Mouse (Mus musculus) hindbrain, embryonic 11.5 days (tissue): Measurements from ENCODE around the gene Gm36210. TPM values are rescaled to one million over a fixed set of nuclear protein-coding genes. Genes with fewer than 3 reads are reported as not detected.

Source experiments
- ATAC-seq: fragments of 200-750 bp; cut with Nextera tagmentation; 2 replicates; pipeline ENCODE4 v1.8.0; 2017; ENCODE audit warnings: mild to moderate bottlenecking, moderate TSS enrichment, moderate library complexity; ENCODE audit not compliant: low FRiP score
- DNase-seq: peaks from one replicate; pipeline ENCODE4 v3.0.0-alpha.2; 2015; ENCODE audit warnings: low spot score
- H3K27ac ChIP-seq: fragments of 300-500 bp; sonication (generic); 2 replicates; pipeline ENCODE4 v1.5.1; 2014; ENCODE audit warnings: mild to moderate bottlenecking, low read depth, low read length
- H3K27me3 ChIP-seq: fragments of 300-500 bp; sonication (generic); 2 replicates; pipeline ENCODE4 v1.6.1; 2014; ENCODE audit warnings: mild to moderate bottlenecking, low read length, moderate library complexity, mixed read lengths; ENCODE audit not compliant: control insufficient read depth, insufficient read depth
- H3K36me3 ChIP-seq: fragments of 300-500 bp; sonication (generic); 2 replicates; pipeline ENCODE4 v1.6.1; 2014; ENCODE audit warnings: mild to moderate bottlenecking, low read length, moderate library complexity, mixed read lengths; ENCODE audit not compliant: control insufficient read depth, insufficient read depth
- H3K4me1 ChIP-seq: fragments of 300-500 bp; sonication (generic); replicated peaks from 2 replicates; pipeline ENCODE4 v1.6.1; 2014; ENCODE audit warnings: low read length, mixed read lengths; ENCODE audit not compliant: control insufficient read depth, insufficient read depth
- H3K4me2 ChIP-seq: fragments of 300-500 bp; sonication (generic); replicated peaks from 2 replicates; pipeline ENCODE4 v1.6.1; 2014; ENCODE audit warnings: mild to moderate bottlenecking, low read depth, low read length
- H3K4me3 ChIP-seq: fragments of 300-500 bp; sonication (generic); 2 replicates; pipeline ENCODE4 v1.5.1; 2014; ENCODE audit warnings: low read depth, low read length
- H3K9ac ChIP-seq: fragments of 300-500 bp; sonication (generic); 2 replicates; pipeline ENCODE4 v1.6.1; 2014; ENCODE audit warnings: low read depth, low read length
- H3K9me3 ChIP-seq: fragments of 300-500 bp; sonication (generic); 2 replicates; pipeline ENCODE4 v1.6.1; 2016; ENCODE audit warnings: low read length; ENCODE audit not compliant: control insufficient read depth
- WGBS: fragments of 180-500 bp; shearing (Covaris S2); extraction: QIAGEN DNeasy Blood & Tissue Kit; methylation state at CpG from one replicate; pipeline ENCODE4 v1.1.7; 2014; 5-methylcytosine and 5-hydroxymethylcytosine counted together
- polyA plus RNA-seq: library from polyadenylated mRNA; unstranded; fragments of >200 nt; fragmentation: Nextera tagmentation; extraction: Ambion mirVana; gene quantifications from 2 replicates; pipeline ENCODE4 v1.2.1, GENCODE M21; 2014

Gm36210 gene
- polyA plus RNA-seq, 1 experiment from 2014 or later = not detected

- H3K27ac ChIP-seq = peak overlapping the region; percentile 93
- H3K9me3 ChIP-seq = no peaks in the 10 kb centered on the region
- H3K36me3 ChIP-seq = 0 out of 2 replicates have a peak, but pooled peaks cover 7% of the 10 kb centered on the region
- no peak overlapping the region for H3K4me3 ChIP-seq
- DNase-seq (no peak), ATAC-seq (no peak)
- 62% methylated on average over 23 of the region's 23 CpGs for WGBS
- peaks cover 33% of the 10 kb centered on the region for H3K4me1 ChIP-seq
- no peaks in the 10 kb centered on the region for H3K27me3 ChIP-seq
- no peak overlapping the region for H3K9ac ChIP-seq
- 0 out of 2 replicates have a peak overlapping the region, but pooled peaks have one; percentile 3 for H3K4me2 ChIP-seq
Measured at GRCm38 (mm10) chr7:4920976-4921823, 14.9 kb upstream of the Gm36210 start.

- Histone ChIP-seq H3K9ac (no peak overlapping the region), H3K4me1 (peaks cover 27% of the 10 kb centered on the region), H3K9me3 (no peaks in the 10 kb centered on the region), H3K27ac (no peak overlapping the region), H3K4me3 (no peak overlapping the region), H3K36me3 (0 out of 2 replicates have a peak, but pooled peaks cover 7% of the 10 kb centered on the region), H3K27me3 (no peaks in the 10 kb centered on the region), H3K4me2 (no peak overlapping the region)
- WGBS = 92% methylated on average over 19 of the region's 19 CpGs
- no peak for ATAC-seq
- DNase-seq = no peak
Measured at GRCm38 (mm10) chr7:4920496-4920895, 14.2 kb upstream of the Gm36210 start.

- no peak overlapping the region for H3K27ac ChIP-seq
- 0 out of 2 replicates have a peak, but pooled peaks cover 7% of the 10 kb centered on the region for H3K36me3 ChIP-seq
- no peak for ATAC-seq
- H3K9ac ChIP-seq = no peak overlapping the region
- H3K27me3 ChIP-seq = no peaks in the 10 kb centered on the region
- no peak for DNase-seq
- H3K4me1 ChIP-seq = peaks cover 22% of the 10 kb centered on the region
- H3K4me3 ChIP-seq = no peak overlapping the region
- 95% methylated on average over 19 of the region's 21 CpGs for WGBS
- no peak overlapping the region for H3K4me2 ChIP-seq
- H3K9me3 ChIP-seq = no peaks in the 10 kb centered on the region
Measured at GRCm38 (mm10) chr7:4919971-4920370, 13.7 kb upstream of the Gm36210 start.

GRCm38 (mm10) chr7:4919096-4919495, 12.8 kb upstream of the Gm36210 start:
- WGBS = 86% methylated on average over 20 of the region's 21 CpGs
- H3K4me3 ChIP-seq = no peak overlapping the region
- H3K4me2 ChIP-seq = no peak overlapping the region
- no peaks in the 10 kb centered on the region for H3K27me3 ChIP-seq
- ATAC-seq (no peak), DNase-seq (no peak)
- peaks cover 20% of the 10 kb centered on the region for H3K4me1 ChIP-seq
- H3K9ac ChIP-seq = no peak overlapping the region
- H3K36me3 ChIP-seq = 0 out of 2 replicates have a peak, but pooled peaks cover 7% of the 10 kb centered on the region
- no peaks in the 10 kb centered on the region for H3K9me3 ChIP-seq
- H3K27ac ChIP-seq = no peak overlapping the region

- WGBS = 91% methylated on average over 15 of the region's 15 CpGs
- DNase-seq (no peak), ATAC-seq (no peak)
- Histone ChIP-seq H3K9me3 (no peaks in the 10 kb centered on the region), H3K27me3 (no peaks in the 10 kb centered on the region), H3K4me2 (no peak overlapping the region), H3K36me3 (0 out of 2 replicates have a peak, but pooled peaks cover 7% of the 10 kb centered on the region), H3K9ac (no peak overlapping the region), H3K4me1 (peaks cover 15% of the 10 kb centered on the region), H3K27ac (no peak overlapping the region), H3K4me3 (no peak overlapping the region)
Measured at GRCm38 (mm10) chr7:4918681-4919080, 12.4 kb upstream of the Gm36210 start.

- Histone ChIP-seq H3K9me3 (no peaks in the 10 kb centered on the region), H3K4me1 (peaks cover 9% of the 10 kb centered on the region), H3K4me2 (no peak overlapping the region), H3K9ac (no peak overlapping the region), H3K27ac (no peak overlapping the region), H3K36me3 (0 out of 2 replicates have a peak, but pooled peaks cover 7% of the 10 kb centered on the region), H3K27me3 (no peaks in the 10 kb centered on the region), H3K4me3 (no peak overlapping the region)
- 96% methylated on average over 2 of the region's 2 CpGs for WGBS
- ATAC-seq (no peak), DNase-seq (no peak)
Measured at GRCm38 (mm10) chr7:4917494-4917893, 11.2 kb upstream of the Gm36210 start.

- ATAC-seq (peak; percentile 46), DNase-seq (peak; percentile 54)
- no peaks in the 10 kb centered on the region for H3K27me3 ChIP-seq
- H3K4me3 ChIP-seq = peak overlapping the region; percentile 65
- H3K27ac ChIP-seq = peak overlapping the region; percentile 94
- H3K4me1 ChIP-seq = peaks cover 4% of the 10 kb centered on the region; the same call in 1 of the 2 replicates
- peak overlapping the region; percentile 88 for H3K9ac ChIP-seq
- H3K9me3 ChIP-seq = no peaks in the 10 kb centered on the region
- H3K4me2 ChIP-seq = peak overlapping the region; percentile 81
- 20% methylated on average over 14 of the region's 14 CpGs for WGBS
- 0 out of 2 replicates have a peak, but pooled peaks cover 7% of the 10 kb centered on the region for H3K36me3 ChIP-seq
Measured at GRCm38 (mm10) chr7:4915669-4916416, 9.5 kb upstream of the Gm36210 start.

- Histone ChIP-seq H3K4me1 (peaks cover 4% of the 10 kb centered on the region; the same call in 1 of the 2 replicates), H3K27me3 (no peaks in the 10 kb centered on the region), H3K9ac (peak within 1 kb of the TSS; percentile 88), H3K4me3 (peak within 1 kb of the TSS; percentile 65), H3K27ac (peak within 1 kb of the TSS; percentile 94), H3K9me3 (no peaks in the 10 kb centered on the region), H3K4me2 (peak within 1 kb of the TSS; percentile 81), H3K36me3 (0 out of 2 replicates have a peak, but pooled peaks cover 7% of the 10 kb centered on the region)
- WGBS = 1% methylated on average over 43 of the region's 56 CpGs
- ATAC-seq (peak; percentile 94), DNase-seq (peak; percentile 96)
Measured at GRCm38 (mm10) chr7:4915007-4915665, 8.8 kb upstream of the Gm36210 start, which contains the start of gene Zfp628. TSS of gene Zfp628 (plus strand) at chr7:4915217.
